Mouse (Mus musculus): ENCODE measurements at regions not wholly inside any gene's neighbourhood (a gene's known extent, or its start where the extent isn't known, plus 50 kb on each side); places are given as distances from the start of the nearest gene placed in this dataset.
A peak's percentile ranks its signal among the peaks of the same experiment; 100 is the strongest.
"Not testable (repeated sequence)": the region's sequence is repeated elsewhere in the genome, so short reads cannot be mapped to it uniquely, and the experiment has no call there.

- not testable (repeated sequence) for DNase-seq
Measured at GRCm38 (mm10) chr13:13888847-13889246, 65.4 kb upstream of the B3galnt2 start.

- DNase-seq, result peak; percentile 97 to 98
Measured at GRCm38 (mm10) chr13:13889297-13890120, 64.8 kb upstream of the B3galnt2 start.

- DNase-seq, result not testable (repeated sequence)
Measured at GRCm38 (mm10) chr13:13902186-13902585, 52.1 kb upstream of the B3galnt2 start.

All from heart, adult 18-20 months (tissue).